In the genomic region with DNA sequence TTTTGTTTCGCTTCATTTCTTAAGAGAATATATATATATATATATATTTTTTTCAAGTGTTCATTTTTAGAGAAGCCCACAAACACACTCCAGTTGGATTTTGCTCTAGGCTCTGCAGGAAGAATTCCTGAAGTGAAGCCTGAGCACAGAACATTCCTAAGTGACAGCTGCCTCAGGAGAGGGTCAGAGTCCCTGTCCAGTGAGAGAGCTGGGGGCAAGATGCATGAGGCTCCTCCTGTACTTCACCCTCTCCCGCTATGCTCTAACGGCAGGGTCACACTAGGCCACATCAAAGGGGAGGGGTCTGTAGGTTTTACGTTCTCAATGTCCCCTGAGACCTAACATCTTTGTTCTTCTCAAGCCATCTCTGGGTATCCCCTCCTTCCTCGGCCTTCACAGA, we compare ENCODE assay signal across 19 mouse cellular contexts. TPM values are rescaled to one million over a fixed set of nuclear protein-coding genes. Genes with fewer than 3 reads are reported as not detected.
A peak's percentile ranks its signal among the peaks of the same experiment; 100 is the strongest.
DNase-seq lines count a peak whose midpoint lies in the region; ATAC-seq and TF ChIP-seq lines count a peak whose summit lies in the region.
"Had no signal": no experiment of that assay in that cellular context is flagged by ENCODE, and none has a peak within 500 bp of the region (broad histone marks: within the 10 kb centered on the region; RNA-seq: fewer than 3 reads in every experiment).

No protein-coding gene starts in this region.

- H3K4me1 ChIP-seq in liver, postnatal 0 days (ENCODE audit: insufficient read depth) = no peaks in the 10 kb centered on the region
- H3K4me1 ChIP-seq in liver, embryonic 12.5 days = peaks cover 4% of the 10 kb centered on the region; the same call in 1 of the 2 replicates
- peaks cover 8% of the 10 kb centered on the region; the same call in 1 of the 2 replicates for H3K4me1 ChIP-seq in forebrain, embryonic 15.5 days
- H3K4me1 ChIP-seq: liver, embryonic 13.5 days; megakaryocyte, embryonic 14.5 days had no signal

- H3K36me3 ChIP-seq in liver, postnatal 0 days (replicated peaks; ENCODE audit: insufficient read depth, low read length) = no peaks in the 10 kb centered on the region
- H3K36me3 ChIP-seq in liver, embryonic 12.5 days = no peaks in the 10 kb centered on the region
- H3K36me3 ChIP-seq in forebrain, embryonic 15.5 days = no peaks in the 10 kb centered on the region
- H3K36me3 ChIP-seq: hindbrain, embryonic 10.5 days; limb, embryonic 12.5 days; liver, embryonic 13.5 days; neural tube, embryonic 15.5 days had no signal

- ATAC-seq in liver, postnatal 0 days = no peak
- no peak for ATAC-seq in liver, embryonic 12.5 days
- ATAC-seq in forebrain, embryonic 15.5 days (replicated peaks) = no peak
- ATAC-seq: midbrain, embryonic 16.5 days had no signal

- H3K9me3 ChIP-seq in liver, postnatal 0 days (ENCODE audit: low read length) = no peaks in the 10 kb centered on the region
- H3K9me3 ChIP-seq in liver, embryonic 12.5 days (replicated peaks) = no peaks in the 10 kb centered on the region
- no peaks in the 10 kb centered on the region for H3K9me3 ChIP-seq in forebrain, embryonic 15.5 days
- H3K9me3 ChIP-seq: limb, embryonic 12.5 days; liver, embryonic 13.5 days; neural tube, embryonic 15.5 days had no signal

- WGBS in liver, postnatal 0 days (ENCODE audit: insufficient replicate concordance) = 63% methylated on average over 5 of the region's 5 CpGs
- WGBS in liver, embryonic 12.5 days (ENCODE audit: insufficient replicate concordance) = 62% methylated on average over 5 of the region's 5 CpGs
- 73% methylated on average over 5 of the region's 5 CpGs for WGBS in forebrain, embryonic 15.5 days

- 0 out of 2 replicates have a peak, but pooled peaks cover 3% of the 10 kb centered on the region for H3K27me3 ChIP-seq in liver, postnatal 0 days (ENCODE audit: insufficient read depth, low read length)
- H3K27me3 ChIP-seq in liver, embryonic 12.5 days (replicated peaks) = peaks cover 22% of the 10 kb centered on the region
- H3K27me3 ChIP-seq in forebrain, embryonic 15.5 days = no peaks in the 10 kb centered on the region
- H3K27me3 ChIP-seq: neural tube, embryonic 15.5 days had no signal

- DNase-seq in liver, postnatal 0 days = no peak
- DNase-seq in kidney, adult 18-20 months = peak; percentile 38
- peak; percentile 50 for DNase-seq in kidney, postnatal 10 days
- peak; percentile 59 for DNase-seq in yolk sac, embryonic 10.5 days (ENCODE audit: low spot score)
- DNase-seq in right cerebral cortex, postnatal 25 days = no peak
- DNase-seq: adrenal gland, adult 2 months; cerebellum, adult 9-10 months; gastrocnemius, postnatal 14 days; heart, adult 18-20 months; liver, embryonic 13.5 days; right cerebral cortex, postnatal 14 days; thymus, adult 2 months had no signal

- TF ChIP-seq EP300 in liver, postnatal 0 days (IDR thresholded peaks at IDR 0.05; ENCODE audit: low read depth) = no peak

- no peak for TF ChIP-seq CTCF in liver, postnatal 0 days (IDR thresholded peaks at IDR 0.05; ENCODE audit: low read depth)

- no peak overlapping the region for H3K27ac ChIP-seq in liver, postnatal 0 days (ENCODE audit: low read depth)
- H3K27ac ChIP-seq in liver, embryonic 12.5 days = no peak overlapping the region
- no peak overlapping the region for H3K27ac ChIP-seq in forebrain, embryonic 15.5 days (replicated peaks)
- H3K27ac ChIP-seq: hindbrain, embryonic 10.5 days; limb, embryonic 12.5 days; liver, embryonic 13.5 days; neural tube, embryonic 15.5 days had no signal

- peak overlapping the region; percentile 10; the same call in 1 of the 2 replicates for H3K4me3 ChIP-seq in liver, postnatal 0 days (ENCODE audit: low read depth, low read length)
- H3K4me3 ChIP-seq in liver, embryonic 12.5 days = no peak overlapping the region
- H3K4me3 ChIP-seq in forebrain, embryonic 15.5 days = no peak overlapping the region
- H3K4me3 ChIP-seq: hindbrain, embryonic 10.5 days; limb, embryonic 12.5 days; liver, embryonic 13.5 days; megakaryocyte, embryonic 14.5 days; neural tube, embryonic 15.5 days had no signal

- H3K9ac ChIP-seq in liver, postnatal 0 days (replicated peaks) = no peak overlapping the region
- no peak overlapping the region for H3K9ac ChIP-seq in liver, embryonic 12.5 days
- no peak overlapping the region for H3K9ac ChIP-seq in forebrain, embryonic 15.5 days (replicated peaks)
- H3K9ac ChIP-seq: limb, embryonic 12.5 days; liver, embryonic 13.5 days; neural tube, embryonic 15.5 days had no signal

- H3K4me2 ChIP-seq in liver, postnatal 0 days (ENCODE audit: low read depth, low read length) = no peak overlapping the region
- H3K4me2 ChIP-seq in liver, embryonic 12.5 days = no peak overlapping the region
- H3K4me2 ChIP-seq in forebrain, embryonic 15.5 days (replicated peaks) = no peak overlapping the region
- H3K4me2 ChIP-seq: limb, embryonic 12.5 days; neural tube, embryonic 15.5 days had no signal

RNA-seq across cellular contexts. Expression of gene Sod3, which starts 0.9 kb away (rescaled TPM):
- 19.5 and 23.0 TPM in 2 replicates for polyA plus RNA-seq in liver, postnatal 0 days (2015; fragmentation: Nextera tagmentation; extraction: Ambion mirVana)
- polyA plus RNA-seq in liver, embryonic 12.5 days (2016; fragmentation: Nextera tagmentation; extraction: Ambion mirVana) = 1.9 and 2.0 TPM in 2 replicates
- 0.89 and 1.2 TPM in 2 replicates for polyA plus RNA-seq in forebrain, embryonic 15.5 days (2015; fragmentation: Nextera tagmentation; extraction: Ambion mirVana)
- polyA plus RNA-seq: limb, embryonic 12.5 days had no signal

Comparison
In these comparisons a context has a peak if more than half of its experiments do, and no peak if none do; other contexts are left out.
1. DNase-seq: peak in kidney, adult 18-20 months (single experiment), kidney, postnatal 10 days (single experiment) and yolk sac, embryonic 10.5 days (single experiment); none in liver, postnatal 0 days (single experiment) and right cerebral cortex, postnatal 25 days (single experiment).